Mouse (Mus musculus): Measurements from ENCODE around the gene Slc5a6. TPM values are rescaled to one million over a fixed set of nuclear protein-coding genes. Genes with fewer than 3 reads are reported as not detected.

Gene Slc5a6
- total and polyA plus RNA-seq, 3 experiments = 9.0 to 17.1 (median 10.9) TPM

DNA sequence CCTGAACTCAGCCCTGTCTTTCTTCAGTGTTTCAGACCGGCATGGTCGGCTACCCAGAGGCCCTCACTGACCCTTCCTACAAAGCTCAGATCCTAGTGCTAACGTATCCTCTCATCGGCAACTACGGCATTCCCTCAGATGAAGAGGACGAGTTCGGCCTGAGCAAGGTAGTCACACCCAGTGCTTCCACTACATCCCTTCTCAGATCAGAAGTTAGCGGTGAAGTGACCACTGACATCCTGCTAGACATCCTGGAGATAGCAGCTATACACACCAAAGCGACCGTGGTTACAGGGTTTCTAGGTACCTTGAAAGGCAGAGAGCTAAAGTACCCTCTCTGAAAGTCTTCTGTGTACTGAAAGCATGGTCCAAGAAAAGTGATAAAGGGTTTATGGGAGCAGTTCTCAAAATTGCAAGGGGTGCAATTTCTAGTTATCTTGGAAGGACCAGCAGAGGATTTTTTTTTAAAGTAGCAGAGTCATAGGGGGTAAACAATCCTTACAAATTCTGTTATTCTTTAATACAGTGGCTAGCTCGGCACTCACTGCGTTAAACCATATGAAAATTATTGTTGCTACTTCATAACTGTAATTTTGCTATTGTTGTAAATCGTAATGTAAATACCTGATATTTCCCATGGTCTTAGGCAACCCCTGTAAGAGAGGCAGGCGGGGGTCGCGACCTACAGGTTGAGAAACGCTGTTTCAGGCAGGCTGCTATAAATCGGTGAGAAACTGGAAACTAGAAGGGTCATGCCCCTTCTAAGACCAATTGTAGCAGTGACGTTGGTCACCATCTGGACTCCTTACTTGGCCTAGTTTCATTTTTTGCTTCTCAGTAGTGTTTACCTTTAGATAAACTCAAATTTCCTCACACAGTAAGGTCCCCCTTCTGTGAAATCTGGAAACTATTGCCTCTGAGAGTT lies 6.8 kb upstream of the Slc5a6 start:
- dilution Hi-C loops (cut with MboI; ENCODE audit: extremely low pct_ligation_motif_present, extremely low pct_unique_long_range_greater_than_20kb, low sequenced_read_pairs) (no loop called here), in situ Hi-C loops (cut with MboI; ENCODE audit: low pct_ligation_motif_present, low pct_unique_long_range_greater_than_20kb, low sequenced_read_pairs) (no loop called here)
- Histone ChIP-seq H3K9ac (ENCODE audit: insufficient read depth, low read depth) (peak overlapping the region; percentile 52), H3K36me3 (replicated peaks in 1 of 2; ENCODE audit: control insufficient read depth in 1 of 2, insufficient read depth in 1 of 2, low read length in 1 of 2) (peaks cover 35 to 54% of the 10 kb centered on the region in 2 experiments), H3K27me3 (replicated peaks) (no peaks in the 10 kb centered on the region), H3K4me2 (ENCODE audit: insufficient read depth, low read depth, poor library complexity, severe bottlenecking) (peak overlapping the region; percentile 83), H3K4me1 (ENCODE audit: control insufficient read depth in 1 of 2, insufficient read depth in 2 of 2) (peaks cover 3 to 30% of the 10 kb centered on the region in 2 experiments; a peak in 2 of 4 replicates), H3K27ac (ENCODE audit: insufficient read depth, low read depth) (0 out of 2 replicates have a peak overlapping the region, but pooled peaks have one; percentile 26), H3K4me3 (replicated peaks in 1 of 3; ENCODE audit: low read depth in 2 of 3, low read length in 2 of 3, poor library complexity in 1 of 3) (peak overlapping the region; percentile 82 to 86 (median 82)), H3K79me2 (replicated peaks; ENCODE audit: control insufficient read depth, extremely low read depth, insufficient read depth, poor library complexity, severe bottlenecking) (peaks cover 24% of the 10 kb centered on the region), H3K9me3 (replicated peaks; ENCODE audit: low read length) (no peaks in the 10 kb centered on the region)
- peak; percentile 24 for DNase-seq (ENCODE audit: extremely low read depth)
- TF ChIP-seq MAFK (IDR thresholded peaks at IDR 0.05; ENCODE audit: insufficient replicate concordance, low read length) = peak; percentile 60; the same call in 1 of the 2 replicates
- TF ChIP-seq ELF1 (IDR thresholded peaks at IDR 0.05; ENCODE audit: low read depth, low read length) = peak; percentile 1; the same call in 1 of the 2 replicates
- peak; percentile 68 for TF ChIP-seq SIN3A (IDR thresholded peaks at IDR 0.05; ENCODE audit: low read length)
- TF ChIP-seq CTCF (conservative IDR thresholded peaks at IDR 0.05 in 1 of 2, IDR thresholded peaks at IDR 0.05 in 1 of 2; ENCODE audit: low read depth in 2 of 2, low read length in 2 of 2) = no peak
- TF ChIP-seq MXI1 (IDR thresholded peaks at IDR 0.05; ENCODE audit: low read depth, low read length) = no peak
- TF ChIP-seq CHD1 (IDR thresholded peaks at IDR 0.05; ENCODE audit: low read depth, low read length) = peak; percentile 60
- TF ChIP-seq NRF1 (IDR thresholded peaks at IDR 0.05; ENCODE audit: low read depth, low read length) = no peak

GRCm38 (mm10) chr5:31054261-31055215 lies 5.8 kb upstream of the Slc5a6 start, which contains the start of gene Cad:
TSS of gene Cad (plus strand) at chr5:31054780.
- H3K36me3 ChIP-seq (replicated peaks in 1 of 2; ENCODE audit: control insufficient read depth in 1 of 2, insufficient read depth in 1 of 2, low read length in 1 of 2) = peaks cover 25 to 45% of the 10 kb centered on the region in 2 experiments
- H3K9ac ChIP-seq (ENCODE audit: insufficient read depth, low read depth) = peak within 1 kb of the TSS; percentile 52
- dilution Hi-C loops (cut with MboI; ENCODE audit: extremely low pct_ligation_motif_present, extremely low pct_unique_long_range_greater_than_20kb, low sequenced_read_pairs) (no loop called here), in situ Hi-C loops (cut with MboI; ENCODE audit: low pct_ligation_motif_present, low pct_unique_long_range_greater_than_20kb, low sequenced_read_pairs) (no loop called here)
- peak; percentile 90 for DNase-seq (ENCODE audit: extremely low read depth)
- peaks cover 3 to 35% of the 10 kb centered on the region in 2 experiments; a peak in 2 of 4 replicates for H3K4me1 ChIP-seq (ENCODE audit: control insufficient read depth in 1 of 2, insufficient read depth in 2 of 2)
- peak within 1 kb of the TSS; percentile 83 for H3K4me2 ChIP-seq (ENCODE audit: insufficient read depth, low read depth, poor library complexity, severe bottlenecking)
- H3K79me2 ChIP-seq (replicated peaks; ENCODE audit: control insufficient read depth, extremely low read depth, insufficient read depth, poor library complexity, severe bottlenecking) = peaks cover 24% of the 10 kb centered on the region
- H3K4me3 ChIP-seq (replicated peaks in 1 of 3; ENCODE audit: low read depth in 2 of 3, low read length in 2 of 3, poor library complexity in 1 of 3) = peak within 1 kb of the TSS; percentile 82 to 86 (median 82)
- TF ChIP-seq ELF1 (IDR thresholded peaks at IDR 0.05; ENCODE audit: low read depth, low read length) (0 out of 2 replicates have a peak, but pooled peaks have one; percentile 4), ZKSCAN1 (IDR thresholded peaks at IDR 0.05; ENCODE audit: borderline replicate concordance, low read depth, low read length) (no peak), CTCF (conservative IDR thresholded peaks at IDR 0.05 in 1 of 2, IDR thresholded peaks at IDR 0.05 in 1 of 2; ENCODE audit: low read depth in 2 of 2, low read length in 2 of 2) (peak in 1 of 2 experiments; percentile 26; a peak in 2 of 4 replicates), USF1 (IDR thresholded peaks at IDR 0.05; ENCODE audit: low read depth, low read length) (peak; percentile 56), TBP (conservative IDR thresholded peaks at IDR 0.05; ENCODE audit: low read depth, low read length) (0 out of 2 replicates have a peak, but pooled peaks have one; percentile 46), KAT2A (IDR thresholded peaks at IDR 0.05; ENCODE audit: insufficient replicate concordance, low read length) (0 out of 2 replicates have a peak, but pooled peaks have one; percentile 47), CHD1 (IDR thresholded peaks at IDR 0.05; ENCODE audit: low read depth, low read length) (no peak), PAX5 (IDR thresholded peaks at IDR 0.05; ENCODE audit: low read length) (no peak), SIN3A (IDR thresholded peaks at IDR 0.05; ENCODE audit: low read length) (0 out of 2 replicates have a peak, but pooled peaks have one; percentile 4), POLR2A (IDR thresholded peaks at IDR 0.05; ENCODE audit: low read depth, low read length) (peak; percentile 95), MEF2A (IDR thresholded peaks at IDR 0.05; ENCODE audit: borderline replicate concordance, low read depth, low read length) (peak; percentile 5; the same call in 1 of the 2 replicates), ZMIZ1 (IDR thresholded peaks at IDR 0.05; ENCODE audit: low read depth, low read length) (peak; percentile 86), MYC (IDR thresholded peaks at IDR 0.05; ENCODE audit: low read depth, low read length) (peak; percentile 82; the same call in 1 of the 2 replicates), UBTF (IDR thresholded peaks at IDR 0.05; ENCODE audit: low read depth, low read length) (peak; percentile 88; the same call in 1 of the 2 replicates), TCF12 (IDR thresholded peaks at IDR 0.05; ENCODE audit: low read depth, low read length) (peak; percentile 88), MXI1 (IDR thresholded peaks at IDR 0.05; ENCODE audit: low read depth, low read length) (peak; percentile 99), RAD21 (IDR thresholded peaks at IDR 0.05; ENCODE audit: low read depth, low read length) (no peak), IRF4 (IDR thresholded peaks at IDR 0.05; ENCODE audit: low read depth, low read length) (no peak; the same call in 1 of the 2 replicates), NELFE (IDR thresholded peaks at IDR 0.05; ENCODE audit: low read depth, low read length) (peak; percentile 90), CHD2 (IDR thresholded peaks at IDR 0.05; ENCODE audit: low read length) (no peak), HCFC1 (IDR thresholded peaks at IDR 0.05; ENCODE audit: low read depth, low read length) (peak; percentile 50), ZNF384 (IDR thresholded peaks at IDR 0.05; ENCODE audit: low read depth, low read length) (no peak), MAX (IDR thresholded peaks at IDR 0.05; ENCODE audit: low read length) (peak; percentile 97), NRF1 (IDR thresholded peaks at IDR 0.05; ENCODE audit: low read depth, low read length) (peak; percentile 86)
- H3K27ac ChIP-seq (ENCODE audit: insufficient read depth, low read depth) = peak within 1 kb of the TSS; percentile 20; the same call in 1 of the 2 replicates
- no peaks in the 10 kb centered on the region for H3K27me3 ChIP-seq (replicated peaks)
- H3K9me3 ChIP-seq (replicated peaks; ENCODE audit: low read length) = no peaks in the 10 kb centered on the region

Data from CH12.LX (cell line).